Mouse (Mus musculus) neural tube, embryonic 15.5 days (tissue): Measurements from ENCODE around the gene Fras1. TPM values are rescaled to one million over a fixed set of nuclear protein-coding genes. Genes with fewer than 3 reads are reported as not detected.

Experiments
- ATAC-seq: fragments of 200-750 bp; cut with Nextera tagmentation; 2 replicates; pipeline ENCODE4 v1.8.0; 2017; ENCODE audit warnings: mild to moderate bottlenecking, moderate TSS enrichment, moderate library complexity; ENCODE audit not compliant: low FRiP score
- H3K27ac ChIP-seq: fragments of 300-500 bp; sonication (generic); replicated peaks from 2 replicates; pipeline ENCODE4 v1.5.1; 2015; ENCODE audit warnings: mild to moderate bottlenecking, inconsistent platforms
- H3K27me3 ChIP-seq: fragments of 300-500 bp; sonication (generic); replicated peaks from 2 replicates; pipeline ENCODE4 v1.6.1; 2015; ENCODE audit warnings: inconsistent platforms
- H3K36me3 ChIP-seq: fragments of 300-500 bp; sonication (generic); 2 replicates; pipeline ENCODE4 v1.6.1; 2015; ENCODE audit warnings: inconsistent platforms
- H3K4me1 ChIP-seq: fragments of 300-500 bp; sonication (generic); 2 replicates; pipeline ENCODE4 v1.6.1; 2015; ENCODE audit warnings: inconsistent platforms
- H3K4me2 ChIP-seq: fragments of 300-500 bp; sonication (generic); 2 replicates; pipeline ENCODE4 v1.6.1; 2015; ENCODE audit warnings: inconsistent platforms, mild to moderate bottlenecking, moderate library complexity
- H3K4me3 ChIP-seq: fragments of 300-500 bp; sonication (generic); replicated peaks from 2 replicates; pipeline ENCODE4 v1.5.1; 2015; ENCODE audit warnings: mild to moderate bottlenecking, inconsistent platforms
- H3K9ac ChIP-seq: fragments of 300-500 bp; sonication (generic); replicated peaks from 2 replicates; pipeline ENCODE4 v1.6.1; 2015; ENCODE audit warnings: mild to moderate bottlenecking, inconsistent platforms
- H3K9me3 ChIP-seq: fragments of 300-500 bp; sonication (generic); replicated peaks from 2 replicates; pipeline ENCODE4 v1.6.1; 2016; ENCODE audit warnings: inconsistent platforms
- WGBS: fragments of 180-500 bp; shearing (Covaris S2); methylation state at CpG from one replicate; pipeline ENCODE4 v1.1.7; 2015; ENCODE audit warnings: mixed read lengths; 5-methylcytosine and 5-hydroxymethylcytosine counted together
- polyA plus RNA-seq: library from polyadenylated mRNA; unstranded; fragments of >200 nt; fragmentation: Nextera tagmentation; extraction: Ambion mirVana; gene quantifications from 2 replicates; pipeline ENCODE4 v1.2.1, GENCODE M21; 2015

The Fras1 gene
- polyA plus RNA-seq, 1 experiment from 2014 or later: 5.3 TPM

GRCm38 (mm10) chr5:96405139-96405842, 31.5 kb downstream of the Fras1 start:
- WGBS: 53% methylated on average over 8 of the region's 8 CpGs
- Histone ChIP-seq H3K4me3 (no peak overlapping the region), H3K36me3 (no peaks in the 10 kb centered on the region), H3K4me2 (no peak overlapping the region), H3K27me3 (no peaks in the 10 kb centered on the region), H3K9ac (no peak overlapping the region), H3K27ac (no peak overlapping the region), H3K9me3 (no peaks in the 10 kb centered on the region), H3K4me1 (peaks cover 5% of the 10 kb centered on the region)
- no peak for ATAC-seq

- no peaks in the 10 kb centered on the region for H3K9me3 ChIP-seq
- H3K36me3 ChIP-seq: no peaks in the 10 kb centered on the region
- H3K4me3 ChIP-seq: no peak overlapping the region
- no peak overlapping the region for H3K27ac ChIP-seq
- H3K27me3 ChIP-seq: no peaks in the 10 kb centered on the region
- H3K9ac ChIP-seq: no peak overlapping the region
- WGBS: 86% methylated on average over 2 of the region's 2 CpGs
- no peak overlapping the region for H3K4me2 ChIP-seq
- peaks cover 5% of the 10 kb centered on the region for H3K4me1 ChIP-seq
- no peak for ATAC-seq
Measured at GRCm38 (mm10) chr5:96408291-96408690, 34.5 kb downstream of the Fras1 start.

GRCm38 (mm10) chr5:96412754-96413394, 39.1 kb downstream of the Fras1 start:
- Histone ChIP-seq H3K4me3 (no peak overlapping the region), H3K9me3 (no peaks in the 10 kb centered on the region), H3K36me3 (no peaks in the 10 kb centered on the region), H3K27ac (no peak overlapping the region), H3K4me2 (no peak overlapping the region), H3K4me1 (no peaks in the 10 kb centered on the region), H3K27me3 (no peaks in the 10 kb centered on the region), H3K9ac (no peak overlapping the region)
- ATAC-seq: no peak
- WGBS: 68% methylated on average over 11 of the region's 11 CpGs

GRCm38 (mm10) chr5:96417121-96417520, 43.4 kb downstream of the Fras1 start:
- no peak overlapping the region for H3K27ac ChIP-seq
- H3K9me3 ChIP-seq: no peaks in the 10 kb centered on the region
- H3K36me3 ChIP-seq: no peaks in the 10 kb centered on the region
- ATAC-seq: no peak
- H3K4me1 ChIP-seq: no peaks in the 10 kb centered on the region
- no peak overlapping the region for H3K4me2 ChIP-seq
- 70% methylated on average over 4 of the region's 4 CpGs for WGBS
- H3K27me3 ChIP-seq: no peaks in the 10 kb centered on the region
- H3K4me3 ChIP-seq: no peak overlapping the region
- H3K9ac ChIP-seq: no peak overlapping the region

GRCm38 (mm10) chr5:96421550-96421949, 47.8 kb downstream of the Fras1 start:
- no peak overlapping the region for H3K27ac ChIP-seq
- H3K4me3 ChIP-seq: no peak overlapping the region
- no peaks in the 10 kb centered on the region for H3K9me3 ChIP-seq
- H3K27me3 ChIP-seq: no peaks in the 10 kb centered on the region
- H3K4me1 ChIP-seq: no peaks in the 10 kb centered on the region
- no peak overlapping the region for H3K4me2 ChIP-seq
- WGBS: 85% methylated on average over 3 of the region's 3 CpGs
- H3K36me3 ChIP-seq: no peaks in the 10 kb centered on the region
- no peak overlapping the region for H3K9ac ChIP-seq
- no peak for ATAC-seq

GRCm38 (mm10) chr5:96422716-96423115, 49.0 kb downstream of the Fras1 start:
- H3K9me3 ChIP-seq: no peaks in the 10 kb centered on the region
- no peaks in the 10 kb centered on the region for H3K36me3 ChIP-seq
- H3K4me2 ChIP-seq: no peak overlapping the region
- no peak for ATAC-seq
- no peak overlapping the region for H3K9ac ChIP-seq
- H3K4me3 ChIP-seq: no peak overlapping the region
- WGBS: 96% methylated on average over 5 of the region's 5 CpGs
- H3K27me3 ChIP-seq: no peaks in the 10 kb centered on the region
- no peak overlapping the region for H3K27ac ChIP-seq
- H3K4me1 ChIP-seq: no peaks in the 10 kb centered on the region

GRCm38 (mm10) chr5:96425391-96425790, 51.6 kb downstream of the Fras1 start:
- H3K9ac ChIP-seq: no peak overlapping the region
- ATAC-seq: no peak

GRCm38 (mm10) chr5:96429532-96430141, 55.9 kb downstream of the Fras1 start:
- Histone ChIP-seq H3K36me3 (no peaks in the 10 kb centered on the region), H3K9me3 (no peaks in the 10 kb centered on the region), H3K9ac (no peak overlapping the region), H3K4me2 (no peak overlapping the region), H3K4me1 (no peaks in the 10 kb centered on the region), H3K27me3 (no peaks in the 10 kb centered on the region), H3K27ac (no peak overlapping the region), H3K4me3 (no peak overlapping the region)
- 79% methylated on average over 13 of the region's 13 CpGs for WGBS
- no peak for ATAC-seq

More at GRCm38 (mm10) chr5:96425391-96425790, 51.6 kb downstream of the Fras1 start:
- H3K4me3 ChIP-seq: no peak overlapping the region
- 94% methylated on average over 8 of the region's 8 CpGs for WGBS
- H3K27me3 ChIP-seq: no peaks in the 10 kb centered on the region
- no peaks in the 10 kb centered on the region for H3K9me3 ChIP-seq
- no peaks in the 10 kb centered on the region for H3K4me1 ChIP-seq
- no peaks in the 10 kb centered on the region for H3K36me3 ChIP-seq
- H3K27ac ChIP-seq: no peak overlapping the region
- no peak overlapping the region for H3K4me2 ChIP-seq

- H3K9me3 ChIP-seq: no peaks in the 10 kb centered on the region
- no peak overlapping the region for H3K9ac ChIP-seq
- H3K27ac ChIP-seq: no peak overlapping the region
- no peak overlapping the region for H3K4me3 ChIP-seq
- no peaks in the 10 kb centered on the region for H3K36me3 ChIP-seq
- no peaks in the 10 kb centered on the region for H3K27me3 ChIP-seq
- WGBS: 79% methylated on average over 4 of the region's 4 CpGs
- H3K4me2 ChIP-seq: no peak overlapping the region
- ATAC-seq: no peak
- H3K4me1 ChIP-seq: no peaks in the 10 kb centered on the region
Measured at GRCm38 (mm10) chr5:96437870-96438269, 64.1 kb downstream of the Fras1 start.

GRCm38 (mm10) chr5:96439811-96440210, 66.1 kb downstream of the Fras1 start:
- 95% methylated on average over 4 of the region's 4 CpGs for WGBS
- Histone ChIP-seq H3K9ac (no peak overlapping the region), H3K27ac (no peak overlapping the region), H3K4me3 (no peak overlapping the region), H3K9me3 (no peaks in the 10 kb centered on the region), H3K27me3 (no peaks in the 10 kb centered on the region), H3K4me1 (no peaks in the 10 kb centered on the region), H3K36me3 (no peaks in the 10 kb centered on the region), H3K4me2 (no peak overlapping the region)
- no peak for ATAC-seq

GRCm38 (mm10) chr5:96447460-96447859, 73.7 kb downstream of the Fras1 start:
- no peaks in the 10 kb centered on the region for H3K27me3 ChIP-seq
- no peak overlapping the region for H3K9ac ChIP-seq
- H3K27ac ChIP-seq: no peak overlapping the region
- ATAC-seq: no peak
- no peak overlapping the region for H3K4me3 ChIP-seq
- H3K4me2 ChIP-seq: no peak overlapping the region
- no peaks in the 10 kb centered on the region for H3K4me1 ChIP-seq
- H3K36me3 ChIP-seq: no peaks in the 10 kb centered on the region
- no peaks in the 10 kb centered on the region for H3K9me3 ChIP-seq
- WGBS: 91% methylated on average over 7 of the region's 7 CpGs

GRCm38 (mm10) chr5:96452027-96452426, 78.3 kb downstream of the Fras1 start:
- Histone ChIP-seq H3K9me3 (no peaks in the 10 kb centered on the region), H3K36me3 (no peaks in the 10 kb centered on the region), H3K4me3 (no peak overlapping the region), H3K4me1 (no peaks in the 10 kb centered on the region), H3K4me2 (no peak overlapping the region), H3K27me3 (no peaks in the 10 kb centered on the region), H3K27ac (no peak overlapping the region), H3K9ac (no peak overlapping the region)
- 68% methylated on average over 1 of the region's 1 CpGs for WGBS
- ATAC-seq: no peak
